Mouse (Mus musculus) intestine, embryonic 16.5 days (tissue): Measurements from ENCODE around the gene Rai14. TPM values are rescaled to one million over a fixed set of nuclear protein-coding genes. Genes with fewer than 3 reads are reported as not detected.

Experiments
- ATAC-seq: fragments of 200-750 bp; cut with Nextera tagmentation; 2 replicates; pipeline ENCODE4 v1.8.0; 2017; ENCODE audit warnings: moderate TSS enrichment, moderate library complexity
- H3K27ac ChIP-seq: fragments of 300-500 bp; sonication (generic); 2 replicates; pipeline ENCODE4 v1.5.1; 2014; ENCODE audit warnings: mild to moderate bottlenecking, low read length
- H3K27me3 ChIP-seq: fragments of 300-500 bp; sonication (generic); replicated peaks from 2 replicates; pipeline ENCODE4 v1.6.1; 2014; ENCODE audit warnings: low read length, control low read depth, mixed read lengths; ENCODE audit not compliant: control insufficient read depth, insufficient read depth
- H3K36me3 ChIP-seq: fragments of 300-500 bp; sonication (generic); 2 replicates; pipeline ENCODE4 v1.6.1; 2014; ENCODE audit warnings: low read length, control low read depth; ENCODE audit not compliant: control insufficient read depth, insufficient read depth
- H3K4me1 ChIP-seq: fragments of 300-500 bp; sonication (generic); 2 replicates; pipeline ENCODE4 v1.6.1; 2014; ENCODE audit warnings: low read length, control low read depth, mixed read lengths; ENCODE audit not compliant: control insufficient read depth, insufficient read depth
- H3K4me2 ChIP-seq: fragments of 300-500 bp; sonication (generic); 2 replicates; pipeline ENCODE4 v1.6.1; 2014; ENCODE audit warnings: low read depth, low read length, control low read depth
- H3K4me3 ChIP-seq: fragments of 300-500 bp; sonication (generic); 2 replicates; pipeline ENCODE4 v1.5.1; 2014; ENCODE audit warnings: mild to moderate bottlenecking, low read length
- H3K9ac ChIP-seq: fragments of 300-500 bp; sonication (generic); 2 replicates; pipeline ENCODE4 v1.6.1; 2014; ENCODE audit warnings: low read depth, low read length
- H3K9me3 ChIP-seq: fragments of 300-500 bp; sonication (generic); 2 replicates; pipeline ENCODE4 v1.6.1; 2016; ENCODE audit warnings: low read length, control low read depth; ENCODE audit not compliant: control insufficient read depth
- WGBS: fragments of 180-500 bp; shearing (Covaris S2); extraction: QIAGEN DNeasy Blood & Tissue Kit; methylation state at CpG from one replicate; pipeline ENCODE4 v1.1.7; 2014; 5-methylcytosine and 5-hydroxymethylcytosine counted together
- polyA plus RNA-seq: library from polyadenylated mRNA; unstranded; fragments of >200 nt; fragmentation: Nextera tagmentation; extraction: Ambion mirVana; gene quantifications from 2 replicates; pipeline ENCODE4 v1.2.1, GENCODE M21; 2015

Gene Rai14
- polyA plus RNA-seq, 1 experiment from 2014 or later: 11.7 TPM

DNA sequence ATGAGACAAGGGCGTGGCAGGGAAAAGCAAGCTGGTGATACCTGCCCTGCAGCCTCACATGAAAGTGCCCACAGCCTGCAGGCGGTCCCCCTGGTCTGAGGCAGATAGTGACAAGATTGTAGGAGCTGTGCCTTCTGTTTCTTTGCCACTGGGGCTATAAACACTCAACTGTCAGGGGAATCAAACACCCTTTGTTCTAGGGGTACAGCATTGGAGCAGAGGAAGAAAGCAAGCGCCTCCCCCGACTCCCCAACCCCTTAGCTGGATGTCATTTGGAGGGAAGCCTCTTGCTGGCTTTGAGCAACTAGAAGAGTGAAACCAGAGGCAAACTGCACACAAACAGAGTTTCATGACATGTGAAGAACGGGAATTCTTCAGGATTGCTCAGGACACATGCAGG, 8.7 kb downstream of the Rai14 start:
- Histone ChIP-seq H3K4me1 (peaks cover 8% of the 10 kb centered on the region; the same call in 1 of the 2 replicates), H3K4me2 (no peak overlapping the region), H3K36me3 (no peaks in the 10 kb centered on the region), H3K9ac (no peak overlapping the region), H3K27ac (no peak overlapping the region), H3K4me3 (no peak overlapping the region), H3K9me3 (0 out of 2 replicates have a peak, but pooled peaks cover 2% of the 10 kb centered on the region), H3K27me3 (no peaks in the 10 kb centered on the region)
- 45% methylated on average over 5 of the region's 5 CpGs for WGBS
- ATAC-seq: no peak; the same call in 1 of the 2 replicates

DNA sequence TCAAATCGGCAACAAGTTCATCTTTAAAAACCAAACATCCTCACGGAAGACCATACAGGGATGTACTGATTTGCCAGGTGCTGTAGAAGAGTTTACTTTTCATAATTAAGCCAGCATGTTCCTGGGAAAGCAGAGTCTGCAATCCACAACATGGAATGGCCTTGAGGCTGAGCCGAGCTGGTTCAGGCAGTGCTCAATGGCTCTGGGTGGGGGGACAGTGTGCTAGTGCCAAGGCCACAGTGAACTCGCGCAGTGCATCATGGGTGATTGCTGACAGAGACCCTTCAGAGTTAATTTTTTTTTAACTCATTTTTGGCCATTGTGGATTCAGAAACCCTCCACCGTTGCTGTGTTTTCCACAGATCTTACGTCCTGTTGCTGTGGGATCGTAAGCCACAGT, 10.1 kb downstream of the Rai14 start:
- H3K9me3 ChIP-seq: 0 out of 2 replicates have a peak, but pooled peaks cover 2% of the 10 kb centered on the region
- WGBS: 79% methylated on average over 8 of the region's 8 CpGs
- H3K27ac ChIP-seq: no peak overlapping the region
- no peaks in the 10 kb centered on the region for H3K36me3 ChIP-seq
- 0 out of 2 replicates have a peak, but pooled peaks have one; percentile 26 for ATAC-seq
- H3K27me3 ChIP-seq: no peaks in the 10 kb centered on the region
- H3K4me3 ChIP-seq: no peak overlapping the region
- no peak overlapping the region for H3K4me2 ChIP-seq
- H3K9ac ChIP-seq: no peak overlapping the region
- H3K4me1 ChIP-seq: peaks cover 8% of the 10 kb centered on the region; the same call in 1 of the 2 replicates

DNA sequence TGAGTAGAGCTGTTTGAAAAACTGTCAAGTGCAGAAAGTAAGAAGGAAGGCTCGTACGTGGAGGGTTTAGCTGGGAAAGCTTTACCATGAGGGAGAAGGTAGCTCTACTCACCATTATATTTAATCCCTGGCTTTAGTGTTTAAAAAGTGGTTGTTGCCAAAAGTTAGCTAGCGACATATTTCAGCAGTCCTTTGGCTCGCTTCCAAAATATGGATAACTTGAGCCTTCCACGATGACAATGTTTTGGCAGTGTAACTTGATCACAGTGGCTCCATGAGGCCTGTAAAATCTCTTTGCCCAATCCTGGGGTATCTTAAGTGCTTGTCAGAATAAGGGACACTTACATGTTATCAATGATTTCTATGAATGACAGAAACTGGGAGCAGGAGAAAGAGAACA, 12.9 kb downstream of the Rai14 start:
- Histone ChIP-seq H3K4me1 (peaks cover 7% of the 10 kb centered on the region), H3K4me3 (no peak overlapping the region), H3K9me3 (no peaks in the 10 kb centered on the region), H3K36me3 (no peaks in the 10 kb centered on the region), H3K27ac (no peak overlapping the region), H3K4me2 (no peak overlapping the region), H3K27me3 (no peaks in the 10 kb centered on the region), H3K9ac (no peak overlapping the region)
- ATAC-seq: no peak
- WGBS: 65% methylated on average over 5 of the region's 5 CpGs

DNA sequence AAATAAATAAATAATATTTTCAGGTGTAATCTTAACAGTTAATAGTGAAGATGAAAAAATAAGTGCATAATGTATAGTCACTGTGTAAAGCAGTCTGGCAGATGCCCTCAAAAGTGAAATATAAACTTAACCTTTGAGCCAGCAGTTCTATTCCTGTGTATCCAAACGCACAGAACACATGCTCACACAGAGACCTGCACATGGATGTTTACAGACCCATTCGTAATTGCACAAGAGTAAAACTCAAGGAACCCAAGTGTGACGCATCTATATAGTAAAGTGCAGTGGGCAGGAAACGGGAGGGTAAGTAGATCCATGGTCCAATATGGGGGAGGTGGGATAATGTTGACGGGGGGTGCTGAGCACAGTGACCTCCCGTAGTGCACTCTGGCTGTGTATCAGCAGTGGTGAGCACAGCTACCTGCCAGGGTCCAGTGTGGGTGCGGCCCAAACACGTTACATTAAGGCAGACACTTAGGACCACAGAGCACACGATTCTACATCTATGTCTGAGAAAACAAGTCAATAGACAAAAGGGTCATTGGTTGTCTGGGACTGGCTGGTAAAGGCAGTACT, 13.4 kb downstream of the Rai14 start:
- peak; percentile 19; the same call in 1 of the 2 replicates for ATAC-seq
- Histone ChIP-seq H3K27me3 (no peaks in the 10 kb centered on the region), H3K27ac (no peak overlapping the region), H3K4me2 (no peak overlapping the region), H3K4me1 (peaks cover 3% of the 10 kb centered on the region), H3K9ac (no peak overlapping the region), H3K36me3 (no peaks in the 10 kb centered on the region), H3K4me3 (no peak overlapping the region), H3K9me3 (no peaks in the 10 kb centered on the region)
- WGBS: 87% methylated on average over 9 of the region's 9 CpGs

DNA sequence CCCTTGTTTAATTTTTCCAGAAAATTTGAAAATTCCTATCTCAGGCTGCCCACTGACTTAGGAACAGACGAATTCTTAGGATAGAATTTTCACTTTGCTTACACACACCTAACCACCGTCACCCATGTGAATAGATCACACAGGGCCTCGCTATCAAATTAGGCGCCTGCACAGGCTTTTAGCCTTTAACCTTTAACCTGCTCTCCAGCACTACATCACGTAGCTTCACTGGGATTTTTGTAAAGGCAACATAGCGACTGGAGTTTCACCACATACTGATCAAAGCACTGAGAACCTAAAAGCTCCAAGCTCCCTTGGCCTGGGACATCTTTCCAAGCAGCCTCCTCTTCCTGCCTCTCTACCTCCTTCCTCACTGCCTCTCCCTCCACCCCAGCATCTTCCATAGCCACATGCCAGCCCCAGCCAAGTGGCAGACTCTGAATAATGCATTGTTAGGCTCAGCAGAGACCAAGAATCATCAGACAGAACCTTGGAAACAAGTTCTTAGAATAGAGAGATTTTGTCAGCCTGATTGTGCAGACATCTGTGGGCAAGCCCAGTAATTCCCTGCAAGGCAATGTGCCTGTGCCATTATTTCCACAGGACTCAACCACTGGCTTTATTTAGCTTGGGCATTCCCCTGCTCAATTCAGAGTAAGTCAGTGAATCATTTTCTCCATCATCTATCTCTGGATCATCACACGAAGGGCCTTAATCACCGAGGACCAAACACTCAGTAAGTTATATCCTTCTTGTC, 17.8 kb downstream of the Rai14 start:
- no peak overlapping the region for H3K9ac ChIP-seq

DNA sequence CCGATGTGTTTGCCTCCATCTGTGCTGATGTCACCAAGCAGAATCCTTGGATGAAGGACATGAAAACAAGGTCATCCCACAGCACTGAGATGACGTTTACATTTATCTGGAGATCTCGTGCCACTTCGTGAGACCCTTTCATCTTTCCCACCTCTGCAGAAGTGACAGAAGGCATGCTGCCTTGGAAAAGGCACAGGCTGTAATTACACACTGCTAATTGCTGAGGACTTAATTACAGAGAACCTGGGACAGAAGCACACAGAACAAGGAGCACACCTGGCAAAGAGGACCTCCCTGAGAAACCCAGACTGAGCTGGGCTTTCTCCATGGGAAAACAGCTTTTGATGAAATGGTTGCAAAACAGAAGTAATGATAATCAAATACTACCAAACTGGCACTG, 21.8 kb downstream of the Rai14 start:
- no peaks in the 10 kb centered on the region for H3K27me3 ChIP-seq
- H3K36me3 ChIP-seq: no peaks in the 10 kb centered on the region
- WGBS: 39% methylated on average over 4 of the region's 4 CpGs
- H3K4me2 ChIP-seq: no peak overlapping the region
- peaks cover 9% of the 10 kb centered on the region for H3K4me1 ChIP-seq
- H3K4me3 ChIP-seq: no peak overlapping the region
- no peak for ATAC-seq
- no peak overlapping the region for H3K27ac ChIP-seq
- H3K9me3 ChIP-seq: no peaks in the 10 kb centered on the region
- H3K9ac ChIP-seq: no peak overlapping the region

More for the DNA sequence above, 17.8 kb downstream of the Rai14 start:
- Histone ChIP-seq H3K36me3 (no peaks in the 10 kb centered on the region), H3K9me3 (no peaks in the 10 kb centered on the region), H3K4me1 (no peaks in the 10 kb centered on the region; the same call in 1 of the 2 replicates), H3K27me3 (no peaks in the 10 kb centered on the region), H3K27ac (no peak overlapping the region), H3K4me3 (no peak overlapping the region), H3K4me2 (no peak overlapping the region)
- ATAC-seq: no peak
- 73% methylated on average over 8 of the region's 8 CpGs for WGBS

DNA sequence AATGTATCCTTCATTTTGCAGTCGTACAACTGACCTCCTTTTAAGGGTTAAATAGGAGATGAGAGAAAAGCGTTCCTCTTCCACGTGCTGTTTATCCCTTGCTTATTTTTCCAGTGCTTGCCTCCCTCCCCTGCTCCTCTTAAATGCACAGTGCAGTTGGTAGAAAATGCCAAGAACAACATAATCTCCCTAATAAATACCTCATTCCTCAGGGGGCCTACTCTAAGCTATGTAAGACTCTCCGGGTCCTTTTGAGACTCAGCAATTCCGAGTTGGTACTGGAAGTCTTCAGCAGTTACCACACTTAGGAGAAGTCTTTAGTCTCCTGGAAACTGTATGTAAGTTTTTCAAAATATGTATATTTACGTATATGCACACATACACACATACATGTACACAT, 22.9 kb downstream of the Rai14 start:
- Histone ChIP-seq H3K4me2 (0 out of 2 replicates have a peak overlapping the region, but pooled peaks have one; percentile 54), H3K27ac (no peak overlapping the region), H3K36me3 (no peaks in the 10 kb centered on the region), H3K9ac (no peak overlapping the region), H3K4me3 (no peak overlapping the region), H3K27me3 (no peaks in the 10 kb centered on the region), H3K9me3 (no peaks in the 10 kb centered on the region), H3K4me1 (peaks cover 9% of the 10 kb centered on the region; the same call in 1 of the 2 replicates)
- WGBS: 44% methylated on average over 6 of the region's 6 CpGs
- ATAC-seq: no peak

DNA sequence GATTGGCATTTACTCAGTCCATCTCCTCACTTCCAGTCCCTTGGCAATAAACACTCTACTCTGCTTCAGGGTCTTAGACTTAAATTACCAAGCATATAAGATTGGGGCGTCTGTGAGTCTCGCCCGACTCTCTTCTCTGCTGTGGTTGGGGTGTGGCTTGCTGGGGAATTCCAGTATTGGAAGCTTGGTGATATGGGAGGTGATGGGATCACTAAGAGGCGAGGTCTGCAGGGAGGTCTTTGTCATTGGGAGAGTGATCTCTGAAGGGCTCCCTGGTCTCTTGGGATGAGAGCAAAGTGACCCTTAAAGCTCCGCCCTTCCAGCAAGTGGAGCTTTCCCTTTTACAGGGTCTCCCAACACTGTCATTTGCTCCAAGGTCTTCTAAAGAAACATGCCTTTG, 23.5 kb downstream of the Rai14 start:
- peak overlapping the region; percentile 15 for H3K4me3 ChIP-seq
- peaks cover 9% of the 10 kb centered on the region for H3K4me1 ChIP-seq
- 65% methylated on average over 5 of the region's 5 CpGs for WGBS
- H3K27me3 ChIP-seq: no peaks in the 10 kb centered on the region
- ATAC-seq: peak; percentile 28
- H3K27ac ChIP-seq: peak overlapping the region; percentile 47
- H3K9me3 ChIP-seq: no peaks in the 10 kb centered on the region
- no peak overlapping the region for H3K9ac ChIP-seq
- no peaks in the 10 kb centered on the region for H3K36me3 ChIP-seq
- peak overlapping the region; percentile 54 for H3K4me2 ChIP-seq

DNA sequence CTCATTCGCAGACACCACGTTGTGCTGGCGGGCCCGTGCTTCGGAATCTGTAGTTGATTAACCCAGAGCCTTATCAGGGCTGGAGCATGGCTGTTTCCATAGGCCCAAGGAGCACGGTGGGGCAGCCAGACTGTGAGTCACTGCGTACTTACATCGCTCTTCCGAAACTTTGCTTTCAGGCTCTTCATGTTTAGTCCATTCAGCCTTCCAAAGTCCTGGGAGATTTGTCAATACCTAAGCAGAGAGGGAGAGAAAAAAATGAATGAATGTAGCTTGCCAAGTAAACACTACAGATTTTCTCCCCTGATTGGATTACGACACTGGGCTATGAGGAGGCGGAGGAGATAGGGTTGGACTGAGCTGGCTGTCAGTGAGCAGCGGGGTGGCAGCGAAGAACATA, 24.2 kb downstream of the Rai14 start:
- peaks cover 15% of the 10 kb centered on the region for H3K4me1 ChIP-seq
- peak overlapping the region; percentile 15; the same call in 1 of the 2 replicates for H3K4me3 ChIP-seq
- WGBS: 57% methylated on average over 13 of the region's 13 CpGs
- ATAC-seq: peak; percentile 94
- H3K9me3 ChIP-seq: no peaks in the 10 kb centered on the region
- peak overlapping the region; percentile 54 for H3K4me2 ChIP-seq
- H3K36me3 ChIP-seq: no peaks in the 10 kb centered on the region
- peak overlapping the region; percentile 47 for H3K27ac ChIP-seq
- no peak overlapping the region for H3K9ac ChIP-seq
- H3K27me3 ChIP-seq: no peaks in the 10 kb centered on the region
